Mouse (Mus musculus) splenic B cell, adult 2 months (primary cell): ENCODE measurements at regions not wholly inside any gene's neighbourhood (a gene's known extent, or its start where the extent isn't known, plus 50 kb on each side); places are given as distances from the start of the nearest gene placed in this dataset.

Source experiments
- DNase-seq: peaks from one replicate; pipeline ENCODE4 v3.0.0-alpha.2; 2011; ENCODE audit warnings: low read depth, low spot score
- H3K27me3 ChIP-seq: 2 replicates; pipeline ENCODE4 v1.6.1; 2012; ENCODE audit warnings: mild to moderate bottlenecking, low read length, moderate library complexity, mixed read lengths; ENCODE audit not compliant: control insufficient read depth, poor library complexity, insufficient read depth, severe bottlenecking
- H3K36me3 ChIP-seq: 2 replicates; pipeline ENCODE4 v1.6.1; 2012; ENCODE audit warnings: mild to moderate bottlenecking, low read length, moderate library complexity, mixed read lengths; ENCODE audit not compliant: control insufficient read depth, poor library complexity, insufficient read depth, severe bottlenecking

DNA sequence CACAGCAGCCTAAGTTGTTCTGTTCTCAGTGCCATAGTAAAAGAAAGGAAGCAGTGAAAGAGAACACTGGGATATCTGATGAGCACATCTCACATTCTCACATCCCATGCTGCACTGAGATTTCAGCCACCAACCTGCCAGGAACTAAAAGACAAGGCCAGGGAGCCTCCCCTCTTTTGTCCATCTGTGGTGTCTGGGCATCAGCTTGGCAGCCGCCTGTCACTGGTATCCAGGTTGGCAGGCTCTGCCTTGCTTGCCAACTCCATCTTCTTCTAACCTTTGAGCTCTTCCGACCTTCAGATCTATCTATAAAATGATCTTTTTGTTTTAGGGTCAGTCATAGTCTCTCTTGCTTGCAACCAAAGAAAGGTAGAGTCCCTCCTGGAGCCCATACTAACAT, 228.5 kb upstream of the Mgmt start:
- H3K36me3 ChIP-seq = no peaks in the 10 kb centered on the region
- no peaks in the 10 kb centered on the region for H3K27me3 ChIP-seq
- DNase-seq = no peak

DNA sequence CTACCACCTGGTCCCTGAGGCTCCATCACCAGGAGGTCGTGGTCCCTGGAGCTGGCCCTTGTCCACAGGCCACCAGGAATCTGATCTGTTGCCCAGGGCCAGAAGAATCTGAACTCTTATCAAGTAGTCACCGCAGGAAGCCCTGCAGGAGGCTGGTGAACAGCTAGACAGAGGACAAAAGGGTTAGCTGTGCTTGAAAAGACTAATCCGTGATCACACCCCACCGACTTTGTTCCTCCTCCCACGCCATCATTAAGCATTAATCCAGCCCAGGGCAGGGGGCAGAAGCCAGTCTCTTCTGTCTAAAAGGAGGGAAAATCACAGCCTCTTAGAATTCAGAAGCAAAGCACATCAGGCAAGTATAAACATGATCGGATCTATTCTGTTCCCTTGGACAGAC, 227.7 kb upstream of the Mgmt start:
- Histone ChIP-seq H3K36me3 (no peaks in the 10 kb centered on the region), H3K27me3 (no peaks in the 10 kb centered on the region)
- DNase-seq = no peak

DNA sequence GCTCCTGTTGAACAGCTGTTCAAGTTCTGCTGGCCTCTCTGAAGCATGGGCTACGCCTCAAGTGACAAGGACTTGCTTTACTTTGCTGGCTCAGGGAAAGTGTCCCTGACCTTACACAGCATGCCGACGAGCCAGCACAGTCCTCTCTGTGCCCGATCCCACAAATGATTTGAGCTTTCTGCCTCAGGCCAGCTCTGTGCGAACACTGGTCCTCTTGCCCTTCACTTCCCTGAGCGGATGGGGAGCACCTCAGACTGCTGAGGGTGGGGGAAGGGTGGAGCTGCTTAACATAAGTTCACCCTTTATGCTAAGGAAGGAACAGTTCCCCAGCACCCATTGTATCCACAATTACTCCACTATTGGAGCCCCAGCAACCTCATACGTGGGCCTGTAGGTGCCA, 223.7 kb upstream of the Mgmt start:
- no peak for DNase-seq

DNA sequence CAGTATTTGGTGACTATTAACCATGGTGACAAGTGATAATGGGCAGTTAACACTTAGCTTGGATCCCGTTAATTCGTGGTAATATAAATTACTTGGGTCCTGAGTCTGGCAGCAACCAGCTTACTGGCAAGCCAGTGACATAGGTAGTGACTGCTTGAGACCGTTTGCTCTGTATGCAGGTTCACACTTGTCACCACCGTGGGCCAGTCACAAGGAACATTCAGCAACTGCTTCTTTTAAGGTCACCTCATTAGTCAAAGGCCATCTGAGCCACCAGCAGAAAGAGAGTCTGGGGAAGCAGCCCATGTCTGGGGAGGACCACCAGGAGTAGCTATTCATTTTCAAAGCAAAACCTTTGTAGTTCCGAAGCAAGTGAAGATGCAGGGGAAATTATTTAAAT, 220.3 kb upstream of the Mgmt start:
- no peaks in the 10 kb centered on the region for H3K27me3 ChIP-seq
- H3K36me3 ChIP-seq = no peaks in the 10 kb centered on the region
- DNase-seq = no peak

More for the DNA sequence above, 223.7 kb upstream of the Mgmt start:
- H3K27me3 ChIP-seq = no peaks in the 10 kb centered on the region
- H3K36me3 ChIP-seq = no peaks in the 10 kb centered on the region

DNA sequence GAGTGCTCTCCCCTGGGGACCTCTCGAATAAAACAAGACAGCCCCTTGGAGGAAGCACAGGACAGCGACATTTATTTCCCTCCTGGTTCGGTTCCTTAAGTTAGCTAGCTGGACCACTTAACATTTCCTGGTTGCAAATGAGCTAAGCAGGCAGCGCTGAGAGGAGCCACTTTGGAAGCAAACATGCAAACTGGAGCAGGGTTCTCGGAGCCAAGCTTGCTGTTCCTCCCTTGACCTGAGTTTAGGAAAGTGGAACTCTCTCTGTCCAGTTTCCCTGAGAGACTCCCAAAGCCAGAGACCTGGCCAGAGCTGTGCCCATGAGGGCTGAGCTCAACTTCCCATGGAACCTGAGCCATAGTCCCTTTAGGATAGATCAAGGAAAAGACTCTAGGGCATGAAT, 219.4 kb upstream of the Mgmt start:
- no peak for DNase-seq
- H3K36me3 ChIP-seq = no peaks in the 10 kb centered on the region
- H3K27me3 ChIP-seq = no peaks in the 10 kb centered on the region

DNA sequence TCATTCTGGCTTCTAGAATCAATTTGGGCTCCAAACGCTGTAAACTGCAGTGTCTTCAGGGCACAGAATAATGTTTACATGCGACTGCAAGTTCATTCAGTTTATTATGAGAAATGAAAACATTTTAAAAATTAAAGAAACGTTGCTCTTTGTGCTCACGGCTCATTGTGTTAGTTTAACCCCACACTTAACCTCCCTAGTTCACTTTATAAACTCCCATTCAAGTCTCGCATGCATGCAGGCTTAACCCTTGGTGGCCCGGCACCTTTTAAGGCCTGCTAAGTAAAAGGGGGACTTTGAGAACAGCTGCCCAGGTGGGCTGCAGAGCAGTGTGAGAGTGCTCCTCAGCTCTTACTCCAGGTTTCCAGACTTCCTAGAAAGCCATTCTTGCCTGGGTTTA, 218.3 kb upstream of the Mgmt start:
- H3K36me3 ChIP-seq = no peaks in the 10 kb centered on the region
- H3K27me3 ChIP-seq = no peaks in the 10 kb centered on the region
- DNase-seq = no peak

DNA sequence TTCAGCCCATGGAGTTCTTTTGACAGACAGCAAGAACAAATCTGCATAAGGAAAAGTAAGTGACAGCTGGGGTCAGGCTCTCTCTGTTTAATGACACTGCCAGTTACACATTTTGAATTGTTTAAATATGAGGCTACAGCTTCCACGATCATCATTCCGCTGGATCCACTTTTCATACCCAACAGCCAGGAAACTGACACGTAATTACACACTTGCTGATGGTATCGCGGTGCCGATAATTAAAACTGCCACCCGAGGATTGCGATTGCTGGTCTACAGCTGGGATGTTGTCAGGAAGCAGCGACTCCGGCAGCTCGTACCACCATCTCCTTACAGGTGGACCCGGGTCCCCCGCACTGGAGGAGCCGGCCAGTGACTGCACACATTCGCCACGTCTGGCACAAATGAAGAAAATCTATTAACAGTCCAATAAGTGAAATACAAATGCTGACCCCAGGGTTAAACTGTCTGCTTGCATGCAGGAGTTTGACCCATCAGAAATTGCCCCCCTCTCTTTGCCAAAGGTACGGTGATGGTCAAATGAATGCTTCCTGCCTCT, 217.3 kb upstream of the Mgmt start:
- no peaks in the 10 kb centered on the region for H3K27me3 ChIP-seq
- DNase-seq = no peak
- no peaks in the 10 kb centered on the region for H3K36me3 ChIP-seq

DNA sequence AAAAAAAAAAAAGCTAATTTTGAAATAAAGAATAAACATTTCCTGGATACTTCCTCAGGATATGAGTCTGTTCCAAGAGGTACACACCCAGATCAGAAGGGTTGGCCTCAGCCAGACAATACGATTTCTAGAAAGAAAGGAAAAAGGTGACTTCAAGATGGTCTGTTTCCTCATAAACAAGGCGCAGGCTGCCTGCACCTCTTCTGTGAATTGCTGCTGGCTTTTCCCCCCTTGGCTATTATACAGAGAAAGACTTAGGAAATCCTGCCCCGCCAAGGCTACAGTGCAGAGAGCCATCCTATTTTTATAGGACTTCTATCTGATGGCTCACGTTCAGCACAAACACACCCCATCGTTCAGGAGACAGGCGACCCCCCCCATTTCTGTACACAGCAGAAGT, 204.8 kb upstream of the Mgmt start:
- DNase-seq = no peak
- H3K27me3 ChIP-seq = no peaks in the 10 kb centered on the region
- H3K36me3 ChIP-seq = no peaks in the 10 kb centered on the region

DNA sequence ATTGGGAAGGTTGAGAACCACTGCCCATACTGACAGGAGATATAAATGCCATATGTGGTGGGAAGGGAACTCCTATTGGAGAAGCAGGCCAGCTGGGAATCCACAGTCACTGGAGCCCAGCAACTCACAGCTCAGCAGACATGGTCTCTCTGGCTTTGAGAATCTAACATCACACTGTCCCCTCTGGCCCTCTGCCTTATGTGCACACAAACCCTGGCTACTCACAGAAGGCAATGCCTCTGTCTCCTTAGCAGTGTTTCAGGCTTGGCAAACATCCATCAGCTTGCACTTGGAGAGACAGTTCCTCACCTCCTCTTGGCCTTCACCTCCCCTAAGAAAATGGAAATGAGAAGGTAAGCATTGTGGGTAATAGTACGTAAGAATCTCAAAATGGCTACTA, 188.2 kb upstream of the Mgmt start:
- no peaks in the 10 kb centered on the region for H3K27me3 ChIP-seq
- DNase-seq = no peak
- H3K36me3 ChIP-seq = no peaks in the 10 kb centered on the region

DNA sequence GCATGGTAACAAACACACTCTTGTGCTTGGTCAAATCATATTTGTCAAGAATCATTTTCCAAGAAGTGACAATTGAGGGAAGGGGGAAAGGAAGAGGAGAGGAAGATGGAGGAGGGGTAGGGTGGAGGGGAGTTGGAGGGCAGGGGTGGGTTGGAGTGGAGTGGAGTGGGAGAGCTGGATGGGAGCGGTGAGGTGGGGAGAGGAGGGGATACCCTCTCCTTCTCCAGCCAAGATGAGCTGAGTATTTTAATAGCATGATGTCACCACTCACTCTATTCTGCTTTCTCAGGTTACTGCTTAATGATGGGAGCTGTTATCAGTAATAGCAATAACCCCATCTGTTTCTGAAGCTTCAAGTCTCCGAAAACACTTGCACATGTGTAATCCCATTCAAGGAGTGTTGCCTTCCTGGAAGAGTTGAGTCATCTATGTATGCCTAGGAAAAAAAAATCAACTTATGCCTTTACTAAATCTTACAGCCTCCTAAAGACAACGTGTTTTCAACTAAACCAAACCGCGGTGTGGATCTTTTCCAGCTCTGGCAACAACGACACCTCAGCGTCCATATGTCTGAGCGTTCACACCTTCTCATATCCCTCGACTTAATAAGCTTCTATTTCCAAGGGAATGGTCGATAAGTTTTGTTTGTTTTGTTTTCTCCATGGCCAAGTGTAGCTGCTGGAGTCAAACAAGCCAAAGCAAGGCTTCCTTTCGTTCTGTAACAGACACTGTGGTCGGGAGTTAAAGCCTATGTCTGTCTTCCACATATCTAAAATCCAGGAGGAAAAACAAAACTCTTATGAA, 187.0 kb upstream of the Mgmt start:
- H3K36me3 ChIP-seq = no peaks in the 10 kb centered on the region

DNA sequence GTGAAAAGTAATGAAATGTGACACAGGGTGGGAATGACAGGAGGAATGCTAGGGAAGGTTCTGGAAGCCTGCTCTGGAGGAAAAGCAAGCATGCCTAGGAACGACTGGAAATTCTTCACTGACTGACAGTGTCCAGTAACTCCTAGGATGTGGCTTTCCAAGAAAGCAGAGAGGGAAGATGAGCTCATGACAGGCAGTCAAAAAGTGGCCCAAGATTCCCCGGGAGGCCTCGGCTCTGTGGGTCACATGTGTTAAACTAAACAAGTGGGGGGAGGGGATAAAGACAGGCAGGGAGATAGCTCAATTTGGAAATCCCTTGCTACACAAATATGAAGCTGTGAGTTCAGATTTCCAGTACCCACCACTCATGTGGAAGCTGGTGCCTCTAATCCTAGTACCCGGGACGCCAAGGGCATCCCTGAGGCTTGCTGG, 186.4 kb upstream of the Mgmt start:
- Histone ChIP-seq H3K27me3 (no peaks in the 10 kb centered on the region), H3K36me3 (no peaks in the 10 kb centered on the region)
- DNase-seq = no peak

More for the DNA sequence above, 187.0 kb upstream of the Mgmt start:
- no peak for DNase-seq
- no peaks in the 10 kb centered on the region for H3K27me3 ChIP-seq

DNA sequence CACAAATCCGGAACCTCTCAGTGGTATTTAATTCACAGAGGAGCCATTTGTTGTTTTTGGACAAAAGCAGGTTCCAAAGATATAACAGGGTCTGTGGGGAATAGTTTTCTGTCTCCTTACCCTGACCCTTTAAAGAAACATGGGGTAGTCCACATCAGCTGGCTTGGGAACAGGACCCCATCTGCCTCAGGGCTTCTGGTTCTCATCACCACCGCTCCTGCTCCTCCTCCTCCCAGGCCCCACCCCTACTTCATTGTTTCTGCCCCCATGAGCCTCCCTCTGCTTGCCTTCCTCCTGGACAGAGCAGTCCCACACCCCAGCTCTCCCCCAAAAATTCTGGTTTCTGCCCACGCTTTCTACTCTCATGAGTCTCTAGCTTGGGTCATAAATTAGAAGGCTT, 183.8 kb upstream of the Mgmt start:
- no peaks in the 10 kb centered on the region for H3K27me3 ChIP-seq
- H3K36me3 ChIP-seq = no peaks in the 10 kb centered on the region
- no peak for DNase-seq

DNA sequence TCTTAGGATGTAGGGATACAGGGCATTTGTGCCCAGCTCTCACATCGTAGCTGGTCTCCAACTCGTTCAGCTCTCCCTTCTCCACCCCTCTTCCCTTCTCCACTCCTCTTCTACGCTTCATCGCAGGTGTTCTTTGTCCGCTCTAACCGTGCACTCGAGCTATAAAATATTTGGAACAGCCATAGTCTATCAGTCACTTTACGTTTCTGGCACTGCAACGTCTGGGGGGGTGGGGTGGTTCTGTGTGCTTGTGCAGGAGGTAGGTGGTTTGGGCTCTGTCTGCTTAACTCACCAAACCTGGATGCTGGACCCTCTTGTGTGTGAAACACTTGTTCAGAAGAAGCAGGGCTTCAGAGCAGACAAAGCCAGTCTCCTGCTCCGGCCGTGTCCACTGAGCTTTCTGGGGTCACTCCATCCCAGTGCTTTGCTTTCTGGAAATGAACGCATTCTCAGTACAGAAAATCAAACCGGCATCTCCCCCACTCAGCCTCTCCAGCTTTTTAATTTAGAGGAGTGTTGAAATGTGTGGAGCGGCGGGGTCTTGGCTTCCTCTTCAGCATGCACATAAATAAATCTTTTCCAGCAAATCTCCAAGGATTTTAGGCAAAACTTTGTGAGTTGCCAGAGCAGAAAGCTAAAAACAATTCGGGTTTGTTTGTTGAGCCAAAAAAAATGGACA, 181.3 kb upstream of the Mgmt start:
- Histone ChIP-seq H3K27me3 (no peaks in the 10 kb centered on the region), H3K36me3 (no peaks in the 10 kb centered on the region)
- no peak for DNase-seq

DNA sequence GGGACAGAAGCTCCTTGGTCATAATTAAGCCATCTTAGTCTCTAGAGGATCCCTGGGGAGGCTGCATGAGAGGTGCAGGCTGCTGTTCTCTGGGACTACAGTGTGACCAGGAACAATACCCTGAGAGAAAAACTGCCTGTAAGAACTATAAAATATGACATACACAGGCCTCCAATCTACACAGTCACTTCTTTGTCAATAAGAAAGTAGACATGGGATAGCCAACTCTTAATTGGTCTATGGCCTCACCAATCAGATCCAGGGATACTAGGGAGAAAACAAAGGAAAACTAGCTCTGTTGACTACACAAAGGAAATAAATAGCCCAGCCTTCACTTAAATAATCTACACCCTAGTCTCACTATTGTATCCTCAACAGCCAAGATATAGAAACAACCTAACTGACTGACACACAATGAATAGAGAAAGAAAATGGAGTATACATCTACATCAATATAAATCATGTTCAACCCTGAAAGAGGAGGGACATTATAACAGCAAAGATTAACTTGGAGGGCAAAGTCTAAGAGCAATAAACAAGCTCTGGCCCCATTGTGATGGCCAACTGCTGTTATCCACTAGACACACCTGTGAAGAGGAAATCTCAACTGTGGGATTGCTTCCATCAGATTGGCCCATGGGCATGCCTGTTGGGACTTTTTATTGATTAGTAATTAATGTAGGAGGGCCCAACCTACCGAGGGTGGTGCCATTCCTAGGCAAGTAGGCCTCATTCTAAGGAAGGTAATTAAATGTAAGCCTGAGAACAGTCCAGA, 166.6 kb upstream of the Mgmt start:
- Histone ChIP-seq H3K36me3 (no peaks in the 10 kb centered on the region), H3K27me3 (no peaks in the 10 kb centered on the region)
- DNase-seq = no peak

DNA sequence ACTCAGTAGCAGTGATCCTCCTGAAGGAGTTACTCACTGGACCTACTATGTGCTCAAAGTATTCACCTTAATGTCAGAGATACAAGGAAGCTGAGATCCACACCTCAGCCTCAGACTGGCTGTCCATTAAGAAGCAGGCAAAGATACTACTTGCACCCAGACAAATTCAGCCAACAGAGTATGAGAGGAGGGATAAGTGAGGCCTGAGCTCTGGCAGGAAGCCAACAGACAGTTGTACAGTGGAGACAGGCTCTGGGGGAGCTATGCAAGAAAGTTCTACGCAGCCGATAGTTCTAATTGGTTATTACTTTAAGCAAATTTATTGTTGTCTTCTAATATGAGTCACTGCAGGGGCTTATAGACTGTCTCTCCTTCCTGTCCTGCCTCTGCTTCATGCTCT, 152.2 kb upstream of the Mgmt start:
- H3K27me3 ChIP-seq = no peaks in the 10 kb centered on the region
- no peak for DNase-seq
- no peaks in the 10 kb centered on the region for H3K36me3 ChIP-seq
